Mouse (Mus musculus) limb, embryonic 10.5 days (tissue): ENCODE results near the gene Sez6. TPM values are rescaled to one million over a fixed set of nuclear protein-coding genes. Genes with fewer than 3 reads are reported as not detected.
A peak's percentile ranks its signal among the peaks of the same experiment; 100 is the strongest.

Experiments
- DNase-seq: peaks from one replicate; pipeline ENCODE4 v3.0.0-alpha.2; 2017; ENCODE audit warnings: low spot score
- H3K27ac ChIP-seq: fragments of 300-500 bp; sonication (generic); 2 replicates; pipeline ENCODE4 v1.5.1; 2016; ENCODE audit warnings: mild to moderate bottlenecking
- H3K27me3 ChIP-seq: fragments of 300-500 bp; sonication (generic); 2 replicates; pipeline ENCODE4 v1.6.1; 2016; ENCODE audit warnings: low read depth, mild to moderate bottlenecking; ENCODE audit not compliant: poor library complexity, severe bottlenecking
- H3K36me3 ChIP-seq: fragments of 300-500 bp; sonication (generic); 2 replicates; pipeline ENCODE4 v1.6.1; 2016; ENCODE audit warnings: mild to moderate bottlenecking, moderate library complexity
- H3K4me1 ChIP-seq: fragments of 300-500 bp; sonication (generic); 2 replicates; pipeline ENCODE4 v1.6.1; 2016
- H3K4me3 ChIP-seq: fragments of 300-500 bp; sonication (generic); 2 replicates; pipeline ENCODE4 v1.5.1; 2016; ENCODE audit warnings: mild to moderate bottlenecking, moderate library complexity
- H3K9me3 ChIP-seq: fragments of 300-500 bp; sonication (generic); replicated peaks from 2 replicates; pipeline ENCODE4 v1.6.1; 2016; ENCODE audit warnings: mild to moderate bottlenecking
- WGBS: fragments of 180-500 bp; shearing (Covaris S2); methylation state at CpG from one replicate; pipeline ENCODE4 v1.1.7; 2016; 5-methylcytosine and 5-hydroxymethylcytosine counted together
- polyA plus RNA-seq: library from polyadenylated mRNA; unstranded; fragments of >200 nt; fragmentation: Nextera tagmentation; extraction: Ambion mirVana; gene quantifications from 2 replicates; pipeline ENCODE4 v1.2.1, GENCODE M21; 2016

Sez6 gene
- polyA plus RNA-seq, 1 experiment from 2014 or later = 0.14 TPM

DNA sequence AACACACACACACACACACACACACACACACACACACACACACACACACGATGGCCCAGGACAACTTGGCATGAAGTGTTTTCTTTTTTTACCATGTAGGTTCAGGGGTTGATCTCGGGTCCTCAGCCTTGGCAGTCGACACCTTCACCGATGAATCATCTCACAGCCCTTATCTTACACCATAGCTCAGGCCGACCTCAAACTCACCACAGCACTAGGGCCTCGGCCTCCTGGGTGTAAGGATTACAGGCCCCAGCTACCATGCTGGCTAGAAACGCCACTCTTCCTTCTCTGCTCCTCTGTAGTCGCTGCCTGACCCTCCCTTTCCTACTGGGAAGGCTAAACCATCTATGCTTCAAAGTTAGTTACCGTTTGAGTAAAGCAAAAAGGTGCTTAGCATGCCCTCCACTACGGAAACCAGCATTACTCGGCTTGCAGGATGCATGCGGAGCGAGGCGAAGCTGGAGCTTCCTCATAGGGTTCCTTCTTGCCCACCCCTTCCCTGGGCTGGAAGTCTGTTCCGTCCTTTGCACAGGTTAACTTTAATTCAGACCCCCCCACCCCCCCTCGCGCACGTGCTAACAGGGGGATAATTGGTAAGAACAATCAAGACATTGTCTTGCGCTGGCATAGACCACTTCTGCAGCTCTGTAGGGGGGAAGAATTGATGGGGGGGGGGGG lies 34.0 kb downstream of the Sez6 start:
- Histone ChIP-seq H3K4me1 (peaks cover 14% of the 10 kb centered on the region), H3K36me3 (no peaks in the 10 kb centered on the region), H3K4me3 (no peak overlapping the region), H3K27ac (no peak overlapping the region), H3K27me3 (peaks cover 85% of the 10 kb centered on the region), H3K9me3 (no peaks in the 10 kb centered on the region)
- DNase-seq = no peak
- WGBS = 23% methylated on average over 19 of the region's 19 CpGs

DNA sequence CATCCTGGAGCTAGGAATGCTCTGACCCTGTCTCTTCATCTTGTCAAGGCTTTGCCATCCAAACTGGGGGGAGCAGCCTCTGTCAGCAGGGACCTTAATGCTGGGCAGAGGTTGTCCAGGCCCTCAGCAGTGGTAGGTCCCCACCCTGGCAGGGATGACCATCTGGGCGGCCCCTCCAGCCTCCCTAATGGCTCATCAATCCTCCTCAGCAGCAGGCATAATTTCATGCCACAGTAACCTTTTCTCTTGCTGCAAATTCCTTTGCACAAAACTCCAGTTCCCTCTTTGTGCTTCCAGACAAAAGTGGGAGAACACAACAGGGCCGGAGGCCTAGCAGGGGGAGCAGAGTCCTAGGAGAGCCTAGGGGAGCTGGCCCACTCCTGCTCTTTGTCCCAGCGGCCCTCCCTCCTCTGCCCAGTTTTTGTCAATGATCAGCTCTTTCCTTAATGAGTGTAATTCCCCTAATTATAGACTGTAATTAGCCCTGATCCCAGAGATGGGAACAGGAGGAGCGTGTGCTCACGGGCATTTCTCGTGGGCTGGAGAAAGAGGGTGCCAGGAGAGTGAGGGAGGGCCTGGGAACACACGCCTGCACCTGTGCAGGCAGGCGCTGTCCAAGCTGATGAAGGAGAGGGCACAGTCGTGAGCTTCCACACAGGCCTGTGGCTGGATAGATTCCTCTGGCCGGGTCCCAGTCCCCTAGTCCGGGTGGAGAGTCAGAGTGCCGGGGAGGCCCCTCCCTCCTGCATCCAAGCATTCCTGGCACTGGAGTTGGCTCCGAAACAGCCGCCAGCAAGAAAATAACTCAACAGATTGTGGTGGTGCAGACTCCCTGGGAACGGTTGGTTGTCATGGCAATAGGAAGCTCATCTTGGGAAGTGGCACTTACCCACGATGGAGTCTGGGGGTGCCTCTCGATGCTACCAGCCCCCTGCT lies 34.8 kb downstream of the Sez6 start:
- Histone ChIP-seq H3K36me3 (no peaks in the 10 kb centered on the region), H3K27me3 (peaks cover 80% of the 10 kb centered on the region), H3K9me3 (no peaks in the 10 kb centered on the region), H3K4me3 (no peak overlapping the region), H3K4me1 (peaks cover 14% of the 10 kb centered on the region), H3K27ac (no peak overlapping the region)
- 29% methylated on average over 17 of the region's 17 CpGs for WGBS
- DNase-seq = no peak

- WGBS = 54% methylated on average over 5 of the region's 5 CpGs
- peaks cover 79% of the 10 kb centered on the region for H3K27me3 ChIP-seq
- no peak for DNase-seq
Observed at GRCm38 (mm10) chr11:77966037-77966391, 35.4 kb downstream of the Sez6 start.

GRCm38 (mm10) chr11:77967114-77967513 lies 36.5 kb downstream of the Sez6 start:
- Histone ChIP-seq H3K27ac (no peak overlapping the region), H3K4me1 (peaks cover 14% of the 10 kb centered on the region), H3K27me3 (peaks cover 77% of the 10 kb centered on the region), H3K9me3 (no peaks in the 10 kb centered on the region), H3K4me3 (no peak overlapping the region), H3K36me3 (no peaks in the 10 kb centered on the region)
- peak; percentile 84 for DNase-seq
- WGBS = under 1% methylated on average over 4 of the region's 4 CpGs

More at GRCm38 (mm10) chr11:77966037-77966391, 35.4 kb downstream of the Sez6 start:
- Histone ChIP-seq H3K4me3 (no peak overlapping the region), H3K36me3 (no peaks in the 10 kb centered on the region), H3K9me3 (no peaks in the 10 kb centered on the region), H3K27ac (no peak overlapping the region), H3K4me1 (peaks cover 14% of the 10 kb centered on the region)

- no peaks in the 10 kb centered on the region for H3K36me3 ChIP-seq
- peaks cover 82% of the 10 kb centered on the region for H3K27me3 ChIP-seq
- peaks cover 14% of the 10 kb centered on the region for H3K4me1 ChIP-seq
- 78% methylated on average over 4 of the region's 4 CpGs for WGBS
- no peaks in the 10 kb centered on the region for H3K9me3 ChIP-seq
- H3K4me3 ChIP-seq = no peak overlapping the region
- no peak overlapping the region for H3K27ac ChIP-seq
- DNase-seq = no peak
Observed at GRCm38 (mm10) chr11:77968786-77969185, 38.2 kb downstream of the Sez6 start.

- peaks cover 84% of the 10 kb centered on the region for H3K27me3 ChIP-seq
- no peak overlapping the region for H3K27ac ChIP-seq
- no peak overlapping the region for H3K4me3 ChIP-seq
- H3K4me1 ChIP-seq = 0 out of 2 replicates have a peak, but pooled peaks cover under 1% of the 10 kb centered on the region
- DNase-seq = no peak
- 88% methylated on average over 6 of the region's 6 CpGs for WGBS
- H3K36me3 ChIP-seq = no peaks in the 10 kb centered on the region
- H3K9me3 ChIP-seq = no peaks in the 10 kb centered on the region
Observed at GRCm38 (mm10) chr11:77970718-77971117, 40.1 kb downstream of the Sez6 start.

DNA sequence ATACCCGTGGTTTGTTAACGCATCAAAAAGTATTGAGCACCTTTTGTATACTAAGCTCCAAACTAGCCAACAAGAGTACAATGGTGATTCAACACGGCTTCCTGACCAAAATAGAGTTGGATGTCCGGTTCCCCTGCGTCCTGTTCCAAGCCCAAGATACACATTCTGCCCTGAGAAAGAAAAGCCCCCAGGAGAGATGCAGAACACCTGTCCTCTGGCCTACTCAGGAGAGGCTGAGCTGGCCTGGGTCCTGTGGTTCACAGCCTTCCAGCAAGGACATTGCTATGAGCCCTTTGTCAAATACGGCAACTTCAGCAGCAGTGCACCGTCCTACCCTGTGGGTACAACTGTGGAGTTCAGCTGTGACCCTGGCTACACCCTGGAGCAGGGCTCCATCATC lies 42.9 kb downstream of the Sez6 start:
- Histone ChIP-seq H3K4me3 (no peak overlapping the region), H3K4me1 (no peaks in the 10 kb centered on the region), H3K27ac (no peak overlapping the region), H3K27me3 (peaks cover 84% of the 10 kb centered on the region), H3K9me3 (no peaks in the 10 kb centered on the region), H3K36me3 (no peaks in the 10 kb centered on the region)
- 90% methylated on average over 7 of the region's 7 CpGs for WGBS
- DNase-seq = no peak

- WGBS = 44% methylated on average over 15 of the region's 15 CpGs
- no peak for DNase-seq
- Histone ChIP-seq H3K9me3 (no peaks in the 10 kb centered on the region), H3K4me3 (no peak overlapping the region), H3K27me3 (peaks cover 79% of the 10 kb centered on the region), H3K4me1 (no peaks in the 10 kb centered on the region), H3K36me3 (no peaks in the 10 kb centered on the region), H3K27ac (no peak overlapping the region)
Observed at GRCm38 (mm10) chr11:77974325-77974724, 43.7 kb downstream of the Sez6 start.

- Histone ChIP-seq H3K4me1 (0 out of 2 replicates have a peak, but pooled peaks cover 3% of the 10 kb centered on the region), H3K27ac (no peak overlapping the region), H3K36me3 (no peaks in the 10 kb centered on the region), H3K4me3 (no peak overlapping the region), H3K9me3 (no peaks in the 10 kb centered on the region), H3K27me3 (peaks cover 68% of the 10 kb centered on the region)
- DNase-seq = no peak
- WGBS = 44% methylated on average over 4 of the region's 4 CpGs
Observed at GRCm38 (mm10) chr11:77975873-77976272, 45.3 kb downstream of the Sez6 start.

GRCm38 (mm10) chr11:77978161-77978560 lies 47.6 kb downstream of the Sez6 start:
- Histone ChIP-seq H3K4me3 (no peak overlapping the region), H3K9me3 (no peaks in the 10 kb centered on the region), H3K27me3 (peaks cover 48% of the 10 kb centered on the region), H3K4me1 (0 out of 2 replicates have a peak, but pooled peaks cover 3% of the 10 kb centered on the region), H3K36me3 (no peaks in the 10 kb centered on the region), H3K27ac (no peak overlapping the region)
- WGBS = 84% methylated on average over 6 of the region's 6 CpGs
- DNase-seq = peak; percentile 25

DNA sequence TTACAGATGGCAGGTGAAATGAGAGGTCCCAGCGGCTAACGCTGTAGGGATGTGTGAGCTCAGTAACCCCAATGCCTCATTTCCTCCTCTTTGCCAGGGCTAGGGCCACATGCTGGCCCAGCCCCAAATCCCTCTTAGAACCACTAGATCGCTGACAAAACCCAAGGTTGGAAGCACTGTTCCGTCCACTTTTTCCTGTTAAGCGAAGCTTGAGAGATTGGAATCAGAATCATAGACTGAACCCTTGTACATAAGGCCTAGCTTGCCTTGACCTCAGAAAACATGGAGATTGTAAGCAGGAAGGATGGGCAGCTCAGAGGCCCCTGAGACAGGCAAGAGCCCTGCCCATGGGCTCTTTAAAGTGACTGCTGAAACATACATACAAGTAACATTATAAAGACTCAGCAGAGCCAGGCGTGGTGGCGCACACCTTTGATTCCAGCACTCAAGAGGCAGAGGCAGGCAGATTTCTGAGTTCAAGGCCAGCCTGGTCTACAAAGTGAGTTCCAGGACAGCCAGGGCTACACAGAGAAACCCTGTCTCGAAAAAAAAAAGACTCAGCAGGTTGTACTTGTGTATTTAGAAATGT lies 48.7 kb downstream of the Sez6 start:
- H3K4me3 ChIP-seq = no peak overlapping the region
- H3K27ac ChIP-seq = no peak overlapping the region
- peaks cover 36% of the 10 kb centered on the region for H3K27me3 ChIP-seq
- 0 out of 2 replicates have a peak, but pooled peaks cover 3% of the 10 kb centered on the region for H3K4me1 ChIP-seq
- peak; percentile 19 for DNase-seq
- WGBS = 82% methylated on average over 8 of the region's 8 CpGs
- H3K9me3 ChIP-seq = no peaks in the 10 kb centered on the region
- peaks cover 4% of the 10 kb centered on the region; the same call in 1 of the 2 replicates for H3K36me3 ChIP-seq

DNA sequence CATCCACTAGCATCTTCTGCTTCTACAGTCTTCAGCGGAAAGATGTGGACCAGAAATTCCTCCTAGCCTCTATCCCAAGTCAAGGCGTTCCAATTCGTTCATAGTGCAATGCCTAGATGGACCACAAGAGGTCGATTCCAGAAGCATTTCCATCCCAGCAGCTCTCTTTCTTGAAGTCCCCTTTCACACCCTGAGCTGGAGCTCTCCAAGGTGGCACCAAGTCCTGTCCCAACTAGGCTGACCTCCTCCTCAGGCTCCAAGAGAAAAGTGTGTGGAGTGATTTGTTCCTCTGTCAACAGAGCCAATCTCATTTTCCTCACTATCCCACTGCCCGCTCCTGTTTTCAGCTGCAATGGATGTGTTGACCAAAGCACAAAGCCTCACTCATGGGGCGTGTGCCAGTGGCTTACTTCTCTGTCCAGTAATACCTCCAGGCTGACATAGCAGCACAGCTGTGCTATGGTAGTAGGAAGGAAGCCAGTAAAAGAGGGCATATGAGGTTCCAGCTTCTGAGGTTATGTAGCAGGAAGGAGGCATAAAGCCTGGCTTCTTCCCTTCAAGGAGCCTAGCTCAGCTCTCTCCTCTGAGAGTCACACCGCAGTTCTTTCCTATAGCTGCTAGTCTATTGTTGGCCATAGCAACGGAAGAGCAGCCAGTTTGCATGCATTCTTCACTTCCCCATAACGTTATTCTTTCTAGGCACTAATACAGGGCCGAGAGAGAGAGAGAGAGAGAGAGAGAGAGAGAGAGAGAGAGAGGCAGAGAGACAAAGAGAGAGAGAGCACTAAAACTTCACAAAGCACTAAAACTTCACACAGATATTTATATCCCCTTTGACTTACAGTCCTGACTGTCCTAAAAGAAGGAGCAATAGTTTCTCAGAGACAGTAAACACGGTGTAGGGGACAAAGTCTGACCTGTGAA lies 49.9 kb downstream of the Sez6 start:
- Histone ChIP-seq H3K36me3 (peaks cover 12% of the 10 kb centered on the region), H3K27ac (no peak overlapping the region), H3K9me3 (no peaks in the 10 kb centered on the region), H3K4me3 (no peak overlapping the region), H3K4me1 (peaks cover 10% of the 10 kb centered on the region), H3K27me3 (peaks cover 24% of the 10 kb centered on the region)
- DNase-seq = peak; percentile 69
- 34% methylated on average over 11 of the region's 11 CpGs for WGBS
